Mouse (Mus musculus): ENCODE measurements around the gene Otulinl. TPM values are rescaled to one million over a fixed set of nuclear protein-coding genes. Genes with fewer than 3 reads are reported as not detected.

Otulinl gene
- polyA plus RNA-seq, 1 experiment from 2014 or later = 18.1 TPM

DNA sequence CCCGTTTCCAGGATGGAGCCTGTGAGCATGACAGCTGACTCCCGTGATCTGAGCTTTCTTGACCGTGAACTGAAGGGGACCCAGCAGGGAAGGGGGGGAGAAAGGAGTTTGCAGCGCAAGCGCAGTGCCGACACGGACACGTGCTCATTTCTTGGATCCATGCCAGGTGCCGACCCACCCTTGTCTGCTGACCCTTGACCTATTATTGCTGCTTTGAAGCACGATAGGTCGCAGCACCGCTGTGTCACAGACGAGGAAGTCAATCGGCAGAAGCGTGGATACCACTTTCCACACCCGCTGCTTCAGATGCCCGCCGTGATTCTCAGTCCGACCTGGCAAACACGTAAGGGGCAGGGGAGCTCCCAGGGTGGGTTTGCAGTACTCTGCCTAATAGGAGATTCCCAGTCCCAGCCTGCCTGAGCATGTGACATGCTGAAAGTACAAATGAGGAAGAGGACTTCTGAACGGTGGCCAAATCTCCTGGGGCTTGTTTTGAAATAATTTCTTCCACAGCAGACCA lies 15.9 kb downstream of the Otulinl start:
- Histone ChIP-seq H3K4me3 (replicated peaks) (no peak overlapping the region), H3K27me3 (replicated peaks) (no peaks in the 10 kb centered on the region), H3K36me3 (no peaks in the 10 kb centered on the region), H3K9ac (no peak overlapping the region), H3K4me2 (peak overlapping the region; percentile 17), H3K9me3 (no peaks in the 10 kb centered on the region), H3K27ac (no peak overlapping the region), H3K4me1 (no peaks in the 10 kb centered on the region)
- ATAC-seq (ENCODE audit: insufficient read depth, low FRiP score, low read depth) = no peak
- 47% methylated on average over 21 of the region's 21 CpGs for WGBS

DNA sequence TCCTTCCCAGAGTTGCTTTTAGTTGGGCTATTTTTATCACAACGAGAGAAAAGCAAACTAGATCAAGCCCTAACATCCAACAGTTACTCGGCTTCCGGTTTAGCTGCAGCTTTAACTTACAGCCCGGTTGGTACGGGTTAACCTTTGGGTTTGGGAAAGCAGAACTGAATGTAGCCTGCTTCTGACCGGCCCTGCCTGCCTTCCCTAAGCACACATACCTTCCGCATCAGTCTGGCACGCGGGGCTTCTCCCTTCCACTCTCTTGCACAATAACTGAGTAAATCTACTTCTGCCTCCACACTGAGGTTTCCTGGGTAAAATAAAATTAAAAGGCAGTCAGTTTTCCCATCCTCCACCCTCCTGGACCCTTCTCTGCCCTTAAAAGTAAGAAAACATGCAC lies 17.3 kb downstream of the Otulinl start:
- Histone ChIP-seq H3K4me3 (replicated peaks) (no peak overlapping the region), H3K36me3 (no peaks in the 10 kb centered on the region), H3K9me3 (no peaks in the 10 kb centered on the region), H3K4me1 (no peaks in the 10 kb centered on the region), H3K27ac (no peak overlapping the region), H3K9ac (no peak overlapping the region), H3K4me2 (no peak overlapping the region), H3K27me3 (replicated peaks) (no peaks in the 10 kb centered on the region)
- 87% methylated on average over 9 of the region's 9 CpGs for WGBS
- ATAC-seq (ENCODE audit: insufficient read depth, low FRiP score, low read depth) = no peak

DNA sequence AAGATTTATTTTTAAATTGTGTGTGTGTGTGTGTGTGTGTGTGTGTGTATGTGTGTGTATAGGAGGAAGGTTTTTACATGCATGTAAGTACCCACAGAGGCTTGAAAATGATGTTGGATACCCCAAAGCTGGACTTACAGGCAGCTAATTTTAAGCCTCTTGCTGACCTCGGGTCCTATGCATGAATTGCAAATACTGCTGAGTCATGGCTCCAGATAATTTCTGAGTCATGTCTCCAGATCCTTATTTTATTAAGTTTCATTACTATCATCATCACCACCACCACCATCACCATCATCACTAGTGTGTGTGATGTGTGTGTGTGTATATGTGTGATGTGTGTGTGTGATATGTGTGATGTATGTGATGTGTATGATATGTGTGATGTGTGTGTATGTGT lies 18.7 kb downstream of the Otulinl start:
- no peak overlapping the region for H3K27ac ChIP-seq
- H3K36me3 ChIP-seq = peaks cover 3% of the 10 kb centered on the region; the same call in 1 of the 2 replicates
- no peaks in the 10 kb centered on the region for H3K27me3 ChIP-seq (replicated peaks)
- 48% methylated on average over 1 of the region's 1 CpGs for WGBS
- no peak for ATAC-seq (ENCODE audit: insufficient read depth, low FRiP score, low read depth)
- H3K4me3 ChIP-seq (replicated peaks) = no peak overlapping the region
- no peaks in the 10 kb centered on the region for H3K9me3 ChIP-seq
- no peak overlapping the region for H3K9ac ChIP-seq
- H3K4me2 ChIP-seq = no peak overlapping the region
- H3K4me1 ChIP-seq = no peaks in the 10 kb centered on the region

DNA sequence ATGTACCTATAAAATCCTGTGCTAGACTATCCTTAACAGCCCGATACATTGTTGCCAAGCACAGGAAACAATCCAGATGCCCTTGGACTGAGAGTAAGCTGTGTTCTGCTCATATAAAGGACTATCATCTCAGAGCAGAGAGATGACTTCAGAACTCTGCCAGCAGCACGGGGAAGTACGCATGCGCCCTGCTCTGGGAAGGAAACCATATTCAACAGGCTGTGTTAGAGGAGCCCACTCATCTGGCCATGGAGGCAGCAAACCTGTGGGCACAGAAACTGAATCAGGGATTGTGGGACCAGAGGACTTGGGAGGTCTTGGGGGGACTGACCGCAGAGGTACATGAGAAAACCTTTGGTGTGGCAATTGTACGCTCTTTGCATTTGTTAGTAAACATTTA lies 19.7 kb downstream of the Otulinl start:
- ATAC-seq (ENCODE audit: insufficient read depth, low FRiP score, low read depth) = no peak
- 82% methylated on average over 6 of the region's 6 CpGs for WGBS
- Histone ChIP-seq H3K27ac (no peak overlapping the region), H3K9ac (no peak overlapping the region), H3K27me3 (replicated peaks) (no peaks in the 10 kb centered on the region), H3K9me3 (no peaks in the 10 kb centered on the region), H3K36me3 (peaks cover 3% of the 10 kb centered on the region; the same call in 1 of the 2 replicates), H3K4me1 (no peaks in the 10 kb centered on the region), H3K4me2 (no peak overlapping the region), H3K4me3 (replicated peaks) (no peak overlapping the region)

DNA sequence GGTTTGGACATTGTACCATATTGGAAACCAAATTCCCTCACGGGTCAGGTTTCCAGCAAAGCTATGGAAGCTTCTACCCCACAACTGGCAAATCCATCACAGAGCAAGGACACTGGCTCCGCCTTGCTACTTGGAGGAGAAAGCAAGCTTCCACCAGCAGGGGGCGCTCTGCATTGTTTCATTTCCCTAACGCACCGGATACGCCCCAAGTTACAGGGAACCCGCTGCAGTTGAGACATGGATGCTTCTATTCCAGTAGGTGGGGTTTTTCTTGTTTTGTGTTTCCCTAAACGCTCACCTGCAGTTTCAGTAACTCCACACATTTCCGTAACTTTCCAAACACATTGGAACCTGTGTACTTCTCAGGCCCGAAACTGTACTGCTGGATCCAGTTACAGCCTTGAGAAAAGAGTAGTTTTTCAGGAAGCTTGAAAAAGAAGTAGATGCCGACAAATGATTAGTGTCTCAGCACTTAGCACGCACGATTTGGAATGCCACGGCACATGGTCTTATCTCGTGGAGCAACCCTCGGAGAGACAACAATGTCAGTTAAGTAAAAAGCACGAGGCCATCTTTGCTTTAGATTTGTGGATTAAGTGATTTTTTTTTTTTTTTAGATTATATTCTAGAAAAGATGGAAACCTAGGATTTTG lies 21.7 kb downstream of the Otulinl start:
- no peak overlapping the region for H3K27ac ChIP-seq
- H3K4me1 ChIP-seq = no peaks in the 10 kb centered on the region
- no peak overlapping the region for H3K4me2 ChIP-seq
- ATAC-seq (ENCODE audit: insufficient read depth, low FRiP score, low read depth) = no peak
- no peaks in the 10 kb centered on the region for H3K27me3 ChIP-seq (replicated peaks)
- no peak overlapping the region for H3K9ac ChIP-seq
- no peaks in the 10 kb centered on the region for H3K9me3 ChIP-seq
- no peak overlapping the region for H3K4me3 ChIP-seq (replicated peaks)
- WGBS = 37% methylated on average over 17 of the region's 17 CpGs
- peaks cover 3% of the 10 kb centered on the region; the same call in 1 of the 2 replicates for H3K36me3 ChIP-seq

DNA sequence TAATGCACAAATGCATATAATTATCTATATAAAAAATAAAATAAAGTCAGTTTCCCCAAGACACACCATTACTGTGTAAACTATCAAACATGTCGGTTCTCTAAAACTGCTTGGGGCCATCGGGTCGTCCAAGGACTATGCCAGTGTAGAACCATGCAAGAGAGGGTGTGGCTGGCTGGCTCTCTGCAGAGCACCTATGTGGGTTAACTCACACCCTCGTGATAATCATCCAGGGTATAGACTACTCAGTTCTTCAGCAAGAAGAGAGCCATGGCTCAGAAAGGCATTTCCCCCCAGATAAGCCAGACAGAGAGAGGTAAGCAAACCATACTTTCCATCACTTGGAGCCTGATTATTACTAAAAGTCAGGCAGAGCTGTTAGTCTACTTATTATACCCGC lies 22.2 kb downstream of the Otulinl start:
- H3K27me3 ChIP-seq (replicated peaks) = no peaks in the 10 kb centered on the region
- H3K9ac ChIP-seq = no peak overlapping the region
- H3K4me3 ChIP-seq (replicated peaks) = no peak overlapping the region
- peaks cover 3% of the 10 kb centered on the region; the same call in 1 of the 2 replicates for H3K36me3 ChIP-seq
- no peak overlapping the region for H3K27ac ChIP-seq
- H3K4me1 ChIP-seq = no peaks in the 10 kb centered on the region
- 80% methylated on average over 5 of the region's 5 CpGs for WGBS
- no peaks in the 10 kb centered on the region for H3K9me3 ChIP-seq
- H3K4me2 ChIP-seq = no peak overlapping the region
- no peak; the same call in 1 of the 2 replicates for ATAC-seq (ENCODE audit: insufficient read depth, low FRiP score, low read depth)

DNA sequence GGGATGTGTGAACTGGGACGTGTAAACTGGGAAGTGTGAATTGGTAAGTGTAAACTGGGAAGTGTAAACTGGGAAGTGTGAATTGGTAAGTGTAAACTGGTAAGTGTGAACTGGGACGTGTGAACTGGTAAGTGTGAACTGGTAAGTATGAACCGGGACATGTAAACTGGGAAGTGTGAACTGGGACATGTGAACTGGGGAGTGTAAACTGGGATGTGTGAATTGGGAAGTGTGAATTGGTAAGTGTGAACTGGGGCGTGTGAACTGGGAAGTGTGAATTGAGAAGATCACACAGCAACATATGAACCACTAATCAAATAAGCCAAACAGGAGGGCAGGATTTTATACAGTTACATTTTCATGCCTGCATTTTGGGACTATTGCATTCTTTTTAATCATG lies 23.0 kb downstream of the Otulinl start:
- no peak overlapping the region for H3K9ac ChIP-seq
- no peaks in the 10 kb centered on the region for H3K27me3 ChIP-seq (replicated peaks)
- H3K9me3 ChIP-seq = no peaks in the 10 kb centered on the region
- 85% methylated on average over 4 of the region's 4 CpGs for WGBS
- H3K27ac ChIP-seq = no peak overlapping the region
- peaks cover 3% of the 10 kb centered on the region; the same call in 1 of the 2 replicates for H3K36me3 ChIP-seq
- H3K4me2 ChIP-seq = no peak overlapping the region
- no peak for ATAC-seq (ENCODE audit: insufficient read depth, low FRiP score, low read depth)
- no peaks in the 10 kb centered on the region for H3K4me1 ChIP-seq
- H3K4me3 ChIP-seq (replicated peaks) = no peak overlapping the region

DNA sequence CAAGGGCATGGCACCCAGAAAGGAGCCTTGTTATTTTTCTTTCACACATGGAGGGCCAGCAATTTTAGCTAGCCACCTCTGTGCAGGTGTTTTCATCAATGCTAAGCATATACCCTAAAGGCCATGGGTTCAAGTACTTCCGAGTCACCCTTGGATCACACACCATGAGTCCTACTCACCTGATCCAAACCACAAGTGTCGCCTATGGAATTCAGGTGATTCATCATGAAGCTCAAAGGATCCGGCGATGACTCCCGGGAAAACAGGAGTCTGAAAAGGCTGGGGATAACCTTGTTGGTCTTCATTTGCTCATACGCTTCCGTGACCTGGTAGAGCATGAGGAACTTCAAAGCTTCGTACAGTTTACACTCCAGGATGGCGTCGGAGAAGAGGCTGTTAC lies 23.5 kb downstream of the Otulinl start:
- H3K4me2 ChIP-seq = no peak overlapping the region
- no peaks in the 10 kb centered on the region for H3K9me3 ChIP-seq
- no peak overlapping the region for H3K27ac ChIP-seq
- H3K27me3 ChIP-seq (replicated peaks) = no peaks in the 10 kb centered on the region
- WGBS = 92% methylated on average over 10 of the region's 10 CpGs
- no peak for ATAC-seq (ENCODE audit: insufficient read depth, low FRiP score, low read depth)
- no peaks in the 10 kb centered on the region for H3K4me1 ChIP-seq
- H3K9ac ChIP-seq = no peak overlapping the region
- H3K4me3 ChIP-seq (replicated peaks) = no peak overlapping the region
- peaks cover 3% of the 10 kb centered on the region; the same call in 1 of the 2 replicates for H3K36me3 ChIP-seq

DNA sequence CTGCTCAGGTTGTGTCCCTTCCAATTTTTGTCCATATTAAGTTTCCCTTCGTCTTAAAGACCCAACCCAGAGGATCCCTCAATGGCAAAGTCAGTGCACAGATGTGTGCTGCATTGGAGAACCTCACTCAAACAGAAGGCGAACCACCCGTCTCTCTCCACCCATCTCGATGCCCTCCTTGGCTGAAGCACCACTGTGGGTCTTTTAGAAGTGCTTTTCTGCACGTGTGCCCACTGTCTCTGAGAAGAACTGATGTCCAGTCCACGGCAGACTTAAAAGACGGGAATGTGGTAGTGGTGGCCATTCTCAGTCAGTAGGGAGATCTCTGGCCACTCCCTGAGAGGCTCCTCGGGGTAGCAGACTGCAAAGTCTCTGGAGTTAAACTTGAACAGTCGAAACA lies 24.8 kb downstream of the Otulinl start:
- H3K27me3 ChIP-seq (replicated peaks) = no peaks in the 10 kb centered on the region
- H3K4me1 ChIP-seq = no peaks in the 10 kb centered on the region
- no peak overlapping the region for H3K4me3 ChIP-seq (replicated peaks)
- no peak overlapping the region for H3K4me2 ChIP-seq
- no peak overlapping the region for H3K27ac ChIP-seq
- peaks cover 3% of the 10 kb centered on the region; the same call in 1 of the 2 replicates for H3K36me3 ChIP-seq
- H3K9me3 ChIP-seq = no peaks in the 10 kb centered on the region
- WGBS = 80% methylated on average over 9 of the region's 9 CpGs
- no peak for ATAC-seq (ENCODE audit: insufficient read depth, low FRiP score, low read depth)
- no peak overlapping the region for H3K9ac ChIP-seq

DNA sequence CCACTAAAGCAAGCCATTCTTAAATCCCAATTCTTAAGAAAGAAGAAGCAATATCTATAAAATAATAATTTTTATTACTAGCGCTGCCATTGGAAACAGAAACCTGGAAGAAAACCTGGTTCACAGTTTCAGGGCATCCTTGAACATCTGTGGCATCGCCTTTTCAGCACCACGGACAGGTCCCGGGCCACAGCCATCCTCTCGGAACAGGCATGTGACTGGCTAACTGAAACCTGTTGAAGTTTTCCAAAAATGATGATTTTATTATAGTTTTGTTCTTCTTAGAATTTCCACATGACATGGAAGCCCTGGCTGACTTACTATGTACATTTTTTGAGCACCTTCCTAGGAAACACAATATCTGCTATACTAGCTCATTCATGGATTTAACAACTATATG lies 26.4 kb downstream of the Otulinl start:
- Histone ChIP-seq H3K9ac (no peak overlapping the region), H3K36me3 (peaks cover 3% of the 10 kb centered on the region; the same call in 1 of the 2 replicates), H3K4me3 (replicated peaks) (no peak overlapping the region), H3K9me3 (no peaks in the 10 kb centered on the region), H3K4me2 (no peak overlapping the region), H3K27ac (no peak overlapping the region), H3K27me3 (replicated peaks) (no peaks in the 10 kb centered on the region), H3K4me1 (no peaks in the 10 kb centered on the region)
- no peak for ATAC-seq (ENCODE audit: insufficient read depth, low FRiP score, low read depth)
- WGBS = 18% methylated on average over 5 of the region's 5 CpGs

DNA sequence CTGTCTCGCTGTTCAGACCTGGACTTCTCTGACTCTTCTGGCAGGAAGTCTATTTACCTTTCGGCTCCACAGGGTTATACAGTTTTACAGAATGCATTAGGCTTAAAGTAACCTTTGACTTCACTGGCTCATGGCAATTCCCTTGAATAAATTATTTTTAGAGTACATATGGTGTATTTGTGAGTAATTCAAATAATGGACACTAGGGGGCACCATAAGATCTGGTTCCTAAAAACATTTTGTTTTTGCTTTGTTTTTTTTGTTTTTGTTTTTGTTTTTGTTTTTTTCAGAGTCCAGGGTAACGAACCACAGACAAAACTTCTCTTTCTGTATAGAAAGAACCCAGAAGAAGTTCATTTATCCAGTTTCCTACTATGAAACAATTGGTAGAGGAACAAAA lies 33.7 kb downstream of the Otulinl start:
- Histone ChIP-seq H3K27ac (no peak overlapping the region), H3K9ac (no peak overlapping the region), H3K4me3 (replicated peaks) (no peak overlapping the region), H3K4me2 (no peak overlapping the region), H3K4me1 (no peaks in the 10 kb centered on the region), H3K27me3 (replicated peaks) (no peaks in the 10 kb centered on the region), H3K9me3 (no peaks in the 10 kb centered on the region), H3K36me3 (no peaks in the 10 kb centered on the region)
- ATAC-seq (ENCODE audit: insufficient read depth, low FRiP score, low read depth) = no peak
- WGBS = 33% methylated on average over 3 of the region's 3 CpGs

DNA sequence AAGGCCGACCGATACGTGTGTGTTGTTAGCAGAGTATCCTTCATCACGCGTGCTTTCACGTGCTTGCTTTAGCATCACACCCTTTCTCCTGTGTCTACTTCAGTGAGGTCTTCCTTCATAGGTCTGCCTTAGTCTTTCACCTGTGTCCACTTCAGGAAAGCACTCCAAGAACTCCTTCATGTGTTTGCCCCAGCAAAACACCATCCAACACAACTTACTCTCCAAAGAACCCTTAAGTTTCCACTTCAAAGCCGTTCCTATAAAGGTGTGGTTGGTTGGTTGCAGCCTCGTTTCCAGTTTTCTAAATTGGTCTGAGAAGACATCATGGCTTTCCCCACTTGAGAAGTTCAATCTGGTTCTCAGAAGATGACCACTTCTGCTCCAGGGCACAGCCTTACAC lies 34.7 kb downstream of the Otulinl start:
- H3K9ac ChIP-seq = no peak overlapping the region
- no peak for ATAC-seq (ENCODE audit: insufficient read depth, low FRiP score, low read depth)
- no peak overlapping the region for H3K4me2 ChIP-seq
- no peaks in the 10 kb centered on the region for H3K9me3 ChIP-seq
- no peaks in the 10 kb centered on the region for H3K36me3 ChIP-seq
- H3K27ac ChIP-seq = no peak overlapping the region
- H3K27me3 ChIP-seq (replicated peaks) = no peaks in the 10 kb centered on the region
- H3K4me1 ChIP-seq = no peaks in the 10 kb centered on the region
- no peak overlapping the region for H3K4me3 ChIP-seq (replicated peaks)
- 90% methylated on average over 8 of the region's 8 CpGs for WGBS

DNA sequence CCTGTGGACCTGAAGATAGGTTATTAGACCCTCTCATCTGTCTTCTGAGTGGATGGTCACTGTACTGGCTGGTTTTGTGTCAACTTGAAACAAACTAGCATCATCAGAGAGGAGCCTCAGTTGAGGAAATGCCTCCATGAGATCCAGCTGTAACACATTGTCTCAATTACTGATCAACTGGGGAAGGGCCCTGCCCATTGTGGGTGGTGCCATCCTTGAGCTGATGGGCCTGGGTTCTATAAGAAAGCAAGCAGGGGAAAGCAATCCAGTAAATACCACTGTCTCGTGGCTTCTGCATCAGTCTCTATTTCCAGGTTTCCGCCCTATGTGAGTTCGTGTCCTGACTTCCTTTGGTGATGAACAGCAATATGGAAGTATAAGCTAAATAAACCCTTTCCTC lies 36.1 kb downstream of the Otulinl start:
- WGBS = 74% methylated on average over 3 of the region's 3 CpGs
- Histone ChIP-seq H3K4me3 (replicated peaks) (no peak overlapping the region), H3K9me3 (no peaks in the 10 kb centered on the region), H3K4me2 (no peak overlapping the region), H3K27me3 (replicated peaks) (no peaks in the 10 kb centered on the region), H3K4me1 (no peaks in the 10 kb centered on the region), H3K9ac (no peak overlapping the region), H3K27ac (no peak overlapping the region), H3K36me3 (no peaks in the 10 kb centered on the region)
- ATAC-seq (ENCODE audit: insufficient read depth, low FRiP score, low read depth) = no peak

Data from stomach, embryonic 15.5 days (tissue).